Mouse (Mus musculus): ENCODE measurements around the gene Cacna2d4. TPM values are rescaled to one million over a fixed set of nuclear protein-coding genes. Genes with fewer than 3 reads are reported as not detected.

The Cacna2d4 gene
- polyA plus RNA-seq (2015; fragmentation: Nextera tagmentation; extraction: Ambion mirVana): 0.02 TPM in 1 of 2 replicates, not detected in the other

- WGBS (ENCODE audit: insufficient replicate concordance): 33% methylated on average over 1 of the region's 1 CpGs
- no peak within 1 kb of the TSS for H3K4me3 ChIP-seq (ENCODE audit: low read depth, low read length)
- no peak for ATAC-seq (ENCODE audit: low read depth)
These were observed at the start of gene Cacna2d4 for GRCm38 (mm10) chr6:119236241-119236640. Gene Cacna2d4, plus strand, starts transcription at chr6:119236526.

DNA sequence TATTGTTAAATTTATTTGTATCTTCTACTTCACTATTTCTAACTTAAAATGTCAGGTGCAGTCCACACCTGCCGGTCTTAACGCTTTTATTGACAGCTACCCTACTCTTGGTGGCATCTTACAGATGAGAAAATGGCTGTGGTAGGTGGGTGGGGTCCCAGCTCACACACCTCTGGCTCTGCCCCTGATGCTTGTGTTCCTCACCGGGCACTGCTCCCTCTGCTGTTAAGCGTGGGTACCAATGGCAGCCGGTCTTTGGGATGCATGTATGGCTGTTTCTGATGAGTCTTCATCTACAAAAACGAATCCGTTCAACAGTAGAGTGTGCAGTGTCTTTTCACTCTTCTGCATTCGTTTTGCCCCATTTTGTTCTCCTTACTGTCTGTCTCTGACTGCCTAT is 49.7 kb upstream of the Cacna2d4 start:
- Histone ChIP-seq H3K4me2 (ENCODE audit: low read depth, low read length) (no peak overlapping the region), H3K4me3 (ENCODE audit: low read depth, low read length) (no peak overlapping the region), H3K4me1 (ENCODE audit: control insufficient read depth, low read depth, low read length) (no peaks in the 10 kb centered on the region), H3K9me3 (replicated peaks; ENCODE audit: control insufficient read depth, low read length) (no peaks in the 10 kb centered on the region), H3K27me3 (ENCODE audit: control insufficient read depth, insufficient read depth, low read depth, low read length) (no peaks in the 10 kb centered on the region), H3K27ac (ENCODE audit: low read length) (no peak overlapping the region), H3K9ac (ENCODE audit: low read depth, low read length) (no peak overlapping the region), H3K36me3 (ENCODE audit: control insufficient read depth, insufficient read depth) (no peaks in the 10 kb centered on the region; the same call in 1 of the 2 replicates)
- 62% methylated on average over 8 of the region's 8 CpGs for WGBS (ENCODE audit: insufficient replicate concordance)
- no peak for ATAC-seq (ENCODE audit: low read depth)

More at GRCm38 (mm10) chr6:119236241-119236640, at the start of gene Cacna2d4:
- Histone ChIP-seq H3K9ac (ENCODE audit: low read depth, low read length) (no peak within 1 kb of the TSS), H3K4me1 (ENCODE audit: control insufficient read depth, low read depth, low read length) (no peaks in the 10 kb centered on the region), H3K9me3 (replicated peaks; ENCODE audit: control insufficient read depth, low read length) (no peaks in the 10 kb centered on the region), H3K27me3 (ENCODE audit: control insufficient read depth, insufficient read depth, low read depth, low read length) (no peaks in the 10 kb centered on the region), H3K4me2 (ENCODE audit: low read depth, low read length) (no peak within 1 kb of the TSS), H3K36me3 (ENCODE audit: control insufficient read depth, insufficient read depth) (no peaks in the 10 kb centered on the region), H3K27ac (ENCODE audit: low read length) (no peak within 1 kb of the TSS)

DNA sequence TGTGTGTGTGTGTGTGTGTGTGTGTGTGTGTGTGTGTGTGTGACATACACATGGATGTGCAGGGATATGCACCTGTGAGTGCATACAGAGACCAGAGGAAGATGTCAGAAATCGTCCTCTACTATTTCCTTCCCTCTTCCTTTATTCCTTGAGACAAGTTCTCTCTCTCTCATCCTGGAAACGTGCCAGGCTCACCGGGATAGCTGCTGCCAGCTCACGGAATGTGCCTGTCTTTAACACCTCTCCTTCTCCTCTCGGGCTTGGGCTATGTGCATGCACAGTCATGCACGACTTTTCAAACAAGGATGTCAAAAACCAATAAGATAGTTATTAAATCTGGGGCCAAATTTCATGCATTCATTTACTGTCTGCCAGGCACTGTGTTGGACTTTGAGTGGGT is 48.7 kb upstream of the Cacna2d4 start:
- Histone ChIP-seq H3K4me3 (ENCODE audit: low read depth, low read length) (no peak overlapping the region), H3K36me3 (ENCODE audit: control insufficient read depth, insufficient read depth) (no peaks in the 10 kb centered on the region; the same call in 1 of the 2 replicates), H3K4me1 (ENCODE audit: control insufficient read depth, low read depth, low read length) (no peaks in the 10 kb centered on the region), H3K27ac (ENCODE audit: low read length) (no peak overlapping the region), H3K27me3 (ENCODE audit: control insufficient read depth, insufficient read depth, low read depth, low read length) (no peaks in the 10 kb centered on the region), H3K9me3 (replicated peaks; ENCODE audit: control insufficient read depth, low read length) (no peaks in the 10 kb centered on the region), H3K4me2 (ENCODE audit: low read depth, low read length) (no peak overlapping the region), H3K9ac (ENCODE audit: low read depth, low read length) (no peak overlapping the region)
- WGBS (ENCODE audit: insufficient replicate concordance): 66% methylated on average over 6 of the region's 6 CpGs
- ATAC-seq (ENCODE audit: low read depth): no peak

- Histone ChIP-seq H3K9ac (ENCODE audit: low read depth, low read length) (no peak overlapping the region), H3K4me2 (ENCODE audit: low read depth, low read length) (no peak overlapping the region), H3K27me3 (ENCODE audit: control insufficient read depth, insufficient read depth, low read depth, low read length) (no peaks in the 10 kb centered on the region), H3K4me1 (ENCODE audit: control insufficient read depth, low read depth, low read length) (no peaks in the 10 kb centered on the region), H3K4me3 (ENCODE audit: low read depth, low read length) (no peak overlapping the region), H3K36me3 (ENCODE audit: control insufficient read depth, insufficient read depth) (no peaks in the 10 kb centered on the region; the same call in 1 of the 2 replicates), H3K9me3 (replicated peaks; ENCODE audit: control insufficient read depth, low read length) (no peaks in the 10 kb centered on the region), H3K27ac (ENCODE audit: low read length) (no peak overlapping the region)
- ATAC-seq (ENCODE audit: low read depth): no peak
- 68% methylated on average over 4 of the region's 4 CpGs for WGBS (ENCODE audit: insufficient replicate concordance)
These were observed 44.8 kb upstream of the Cacna2d4 start for GRCm38 (mm10) chr6:119191478-119191877.

DNA sequence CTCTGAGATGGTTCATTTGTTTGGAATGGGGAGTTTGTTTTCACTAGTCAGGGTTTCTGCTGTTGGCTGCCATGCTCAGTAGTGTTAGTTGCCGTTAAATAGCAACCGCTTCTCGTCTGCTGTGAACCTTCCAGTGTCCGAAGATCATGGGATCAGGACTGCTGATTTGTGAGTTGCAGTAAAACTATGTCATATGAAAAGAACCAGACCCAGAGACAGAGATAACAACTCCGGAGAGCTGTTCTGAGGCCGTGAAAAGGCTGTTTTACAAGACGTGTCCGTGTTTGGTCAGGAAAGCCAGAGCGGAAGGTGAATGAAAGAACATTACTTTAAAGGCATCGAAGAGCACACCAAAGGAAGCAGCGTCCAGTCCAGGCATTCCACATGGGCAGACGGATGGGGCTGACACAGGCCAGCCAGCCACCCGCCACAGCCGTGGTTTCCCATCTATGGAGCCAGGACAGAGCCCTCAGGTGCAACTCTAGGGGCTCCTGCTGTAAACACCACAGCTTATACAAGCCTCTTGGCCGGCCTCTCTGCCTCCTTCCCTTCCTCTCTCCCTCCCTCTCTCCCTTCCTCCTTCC is 42.7 kb upstream of the Cacna2d4 start:
- Histone ChIP-seq H3K36me3 (ENCODE audit: control insufficient read depth, insufficient read depth) (no peaks in the 10 kb centered on the region), H3K4me1 (ENCODE audit: control insufficient read depth, low read depth, low read length) (no peaks in the 10 kb centered on the region), H3K9me3 (replicated peaks; ENCODE audit: control insufficient read depth, low read length) (no peaks in the 10 kb centered on the region), H3K27me3 (ENCODE audit: control insufficient read depth, insufficient read depth, low read depth, low read length) (no peaks in the 10 kb centered on the region), H3K27ac (ENCODE audit: low read length) (no peak overlapping the region), H3K9ac (ENCODE audit: low read depth, low read length) (no peak overlapping the region), H3K4me3 (ENCODE audit: low read depth, low read length) (no peak overlapping the region), H3K4me2 (ENCODE audit: low read depth, low read length) (no peak overlapping the region)
- WGBS (ENCODE audit: insufficient replicate concordance): 78% methylated on average over 15 of the region's 15 CpGs
- ATAC-seq (ENCODE audit: low read depth): no peak

- no peak overlapping the region for H3K4me2 ChIP-seq (ENCODE audit: low read depth, low read length)
- 77% methylated on average over 9 of the region's 9 CpGs for WGBS (ENCODE audit: insufficient replicate concordance)
- no peak overlapping the region for H3K9ac ChIP-seq (ENCODE audit: low read depth, low read length)
- H3K36me3 ChIP-seq (ENCODE audit: control insufficient read depth, insufficient read depth): no peaks in the 10 kb centered on the region
- H3K27me3 ChIP-seq (ENCODE audit: control insufficient read depth, insufficient read depth, low read depth, low read length): no peaks in the 10 kb centered on the region
- H3K4me3 ChIP-seq (ENCODE audit: low read depth, low read length): no peak overlapping the region
- no peaks in the 10 kb centered on the region for H3K4me1 ChIP-seq (ENCODE audit: control insufficient read depth, low read depth, low read length)
- no peak overlapping the region for H3K27ac ChIP-seq (ENCODE audit: low read length)
- ATAC-seq (ENCODE audit: low read depth): no peak
- no peaks in the 10 kb centered on the region for H3K9me3 ChIP-seq (replicated peaks; ENCODE audit: control insufficient read depth, low read length)
These were observed 42.2 kb upstream of the Cacna2d4 start for GRCm38 (mm10) chr6:119194161-119194560.

- 75% methylated on average over 7 of the region's 7 CpGs for WGBS (ENCODE audit: insufficient replicate concordance)
- no peak overlapping the region for H3K4me3 ChIP-seq (ENCODE audit: low read depth, low read length)
- no peaks in the 10 kb centered on the region for H3K4me1 ChIP-seq (ENCODE audit: control insufficient read depth, low read depth, low read length)
- no peak for ATAC-seq (ENCODE audit: low read depth)
- no peaks in the 10 kb centered on the region for H3K9me3 ChIP-seq (replicated peaks; ENCODE audit: control insufficient read depth, low read length)
- no peaks in the 10 kb centered on the region for H3K27me3 ChIP-seq (ENCODE audit: control insufficient read depth, insufficient read depth, low read depth, low read length)
- H3K27ac ChIP-seq (ENCODE audit: low read length): no peak overlapping the region
- H3K9ac ChIP-seq (ENCODE audit: low read depth, low read length): no peak overlapping the region
- H3K4me2 ChIP-seq (ENCODE audit: low read depth, low read length): no peak overlapping the region
- no peaks in the 10 kb centered on the region for H3K36me3 ChIP-seq (ENCODE audit: control insufficient read depth, insufficient read depth)
These were observed 41.7 kb upstream of the Cacna2d4 start for GRCm38 (mm10) chr6:119194601-119195000.

- Histone ChIP-seq H3K9me3 (replicated peaks; ENCODE audit: control insufficient read depth, low read length) (no peaks in the 10 kb centered on the region), H3K27ac (ENCODE audit: low read length) (no peak within 1 kb of the TSS), H3K4me2 (ENCODE audit: low read depth, low read length) (no peak within 1 kb of the TSS), H3K27me3 (ENCODE audit: control insufficient read depth, insufficient read depth, low read depth, low read length) (no peaks in the 10 kb centered on the region), H3K36me3 (ENCODE audit: control insufficient read depth, insufficient read depth) (no peaks in the 10 kb centered on the region), H3K9ac (ENCODE audit: low read depth, low read length) (no peak within 1 kb of the TSS), H3K4me3 (ENCODE audit: low read depth, low read length) (no peak within 1 kb of the TSS), H3K4me1 (ENCODE audit: control insufficient read depth, low read depth, low read length) (no peaks in the 10 kb centered on the region)
- 58% methylated on average over 17 of the region's 17 CpGs for WGBS (ENCODE audit: insufficient replicate concordance)
- ATAC-seq (ENCODE audit: low read depth): 0 out of 2 replicates have a peak, but pooled peaks have one; percentile 19
These were observed 39.7 kb upstream of the Cacna2d4 start, which contains the start of gene Cacna1c for GRCm38 (mm10) chr6:119196382-119197305. Gene Cacna1c, minus strand, starts transcription at chr6:119196418.
